Mouse (Mus musculus) ES-E14 (cell line): Measurements from ENCODE around the gene Gm21411.
"Not testable (repeated sequence)": the region's sequence is repeated elsewhere in the genome, so short reads cannot be mapped to it uniquely, and the experiment has no call there.

ENCODE experiments used
- HCFC1 ChIP-seq: IDR thresholded peaks from 2 replicates; pipeline ENCODE4 v1.6.1; 2012; ENCODE audit warnings: low read length, inconsistent platforms, borderline replicate concordance; ENCODE audit not compliant: insufficient read depth
- MAFK ChIP-seq: IDR thresholded peaks from 2 replicates; pipeline ENCODE4 v1.6.1; 2014; ENCODE audit warnings: mild to moderate bottlenecking, low read depth, low read length, inconsistent platforms; ENCODE audit not compliant: insufficient read depth
- ZC3H11A ChIP-seq: IDR thresholded peaks from 2 replicates; pipeline ENCODE4 v1.6.1; 2012; ENCODE audit warnings: low read depth, mild to moderate bottlenecking, inconsistent platforms, low read length, borderline replicate concordance
- ZNF384 ChIP-seq: IDR thresholded peaks from 2 replicates; pipeline ENCODE4 v1.6.1; 2012; ENCODE audit warnings: low read depth, low read length, inconsistent platforms

- TF ChIP-seq ZNF384, ZC3H11A, HCFC1, MAFK: not testable (repeated sequence)
These were observed at the start of gene Gm21411 for GRCm38 (mm10) chr4:146909386-146910137.
